Mouse (Mus musculus) midbrain, embryonic 12.5 days (tissue): ENCODE data around the gene Limk2. TPM values are rescaled to one million over a fixed set of nuclear protein-coding genes. Genes with fewer than 3 reads are reported as not detected.

ENCODE experiments used
- ATAC-seq: fragments of 200-750 bp; cut with Nextera tagmentation; 2 replicates; pipeline ENCODE4 v1.8.0; 2017; ENCODE audit warnings: low read depth, moderate TSS enrichment, moderate library complexity; ENCODE audit not compliant: low FRiP score
- H3K27ac ChIP-seq: fragments of 300-500 bp; sonication (generic); replicated peaks from 2 replicates; pipeline ENCODE4 v1.5.1; 2016; ENCODE audit warnings: mild to moderate bottlenecking
- H3K27me3 ChIP-seq: fragments of 300-500 bp; sonication (generic); 2 replicates; pipeline ENCODE4 v1.6.1; 2016; ENCODE audit warnings: mild to moderate bottlenecking
- H3K36me3 ChIP-seq: fragments of 300-500 bp; sonication (generic); 2 replicates; pipeline ENCODE4 v1.6.1; 2016
- H3K4me1 ChIP-seq: fragments of 300-500 bp; sonication (generic); 2 replicates; pipeline ENCODE4 v1.6.1; 2016
- H3K4me2 ChIP-seq: fragments of 300-500 bp; sonication (generic); replicated peaks from 2 replicates; pipeline ENCODE4 v1.6.1; 2016; ENCODE audit warnings: mild to moderate bottlenecking, moderate library complexity
- H3K4me3 ChIP-seq: fragments of 300-500 bp; sonication (generic); 2 replicates; pipeline ENCODE4 v1.5.1; 2016; ENCODE audit warnings: mild to moderate bottlenecking
- H3K9ac ChIP-seq: fragments of 300-500 bp; sonication (generic); replicated peaks from 2 replicates; pipeline ENCODE4 v1.6.1; 2016; ENCODE audit warnings: mild to moderate bottlenecking, moderate library complexity
- H3K9me3 ChIP-seq: fragments of 300-500 bp; sonication (generic); 2 replicates; pipeline ENCODE4 v1.6.1; 2016; ENCODE audit warnings: mild to moderate bottlenecking
- WGBS: fragments of 180-500 bp; shearing (Covaris S2); methylation state at CpG from one replicate; pipeline ENCODE4 v1.1.7; 2016; 5-methylcytosine and 5-hydroxymethylcytosine counted together
- polyA plus RNA-seq: library from polyadenylated mRNA; unstranded; fragments of >200 nt; fragmentation: Nextera tagmentation; extraction: Ambion mirVana; gene quantifications from 2 replicates; pipeline ENCODE4 v1.2.1, GENCODE M21; 2016

Gene Limk2
- 94.3 and 102 TPM in 2 replicates for polyA plus RNA-seq

DNA sequence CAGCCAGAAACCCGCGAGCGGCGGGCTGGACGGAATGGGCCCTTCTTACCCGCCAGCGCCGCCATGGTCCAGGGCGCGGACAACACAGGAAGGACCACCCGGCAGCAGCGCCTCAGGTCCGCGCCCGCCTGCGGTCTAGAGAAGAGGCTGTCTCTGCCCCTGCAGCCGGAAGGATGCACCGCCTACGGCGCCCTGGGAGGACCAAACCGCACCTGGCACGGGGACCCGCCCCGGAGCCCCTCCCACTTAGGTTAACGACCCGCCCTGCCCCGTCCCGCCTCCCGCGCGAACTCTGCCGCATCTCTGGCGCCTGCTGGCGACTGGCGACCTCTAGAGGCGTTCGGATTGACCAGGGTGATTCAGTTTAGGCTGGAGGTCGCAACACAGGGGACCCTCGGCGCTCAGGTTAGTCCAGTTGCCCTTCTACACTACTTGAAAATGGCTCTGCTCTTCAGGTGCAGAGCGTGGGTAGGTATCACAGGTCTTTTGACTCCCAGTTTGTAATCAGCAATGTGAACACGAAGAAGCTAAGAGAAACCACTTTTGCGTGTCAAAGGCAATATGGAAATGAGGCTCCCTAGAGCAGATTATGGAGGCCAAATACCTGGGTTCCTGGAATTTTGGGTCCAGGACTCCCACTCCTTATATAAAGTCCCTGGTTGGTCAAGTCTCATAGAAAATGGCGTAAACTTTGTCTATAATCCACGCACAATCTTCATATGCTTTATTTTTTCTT, at the start of gene Limk2:
Gene Limk2 (minus strand): TSS at position 193 of the 736 bp plus-strand sequence.
- peak within 1 kb of the TSS; percentile 70 for H3K4me3 ChIP-seq
- 4% methylated on average over 42 of the region's 45 CpGs for WGBS
- H3K9me3 ChIP-seq = no peaks in the 10 kb centered on the region
- H3K27ac ChIP-seq = peak within 1 kb of the TSS; percentile 54
- peak; percentile 96 for ATAC-seq
- H3K27me3 ChIP-seq = peaks cover 6% of the 10 kb centered on the region; the same call in 1 of the 2 replicates
- peak within 1 kb of the TSS; percentile 80 for H3K4me2 ChIP-seq
- H3K36me3 ChIP-seq = peaks cover 5% of the 10 kb centered on the region; the same call in 1 of the 2 replicates
- peak within 1 kb of the TSS; percentile 74 for H3K9ac ChIP-seq
- peaks cover 10% of the 10 kb centered on the region; the same call in 1 of the 2 replicates for H3K4me1 ChIP-seq

DNA sequence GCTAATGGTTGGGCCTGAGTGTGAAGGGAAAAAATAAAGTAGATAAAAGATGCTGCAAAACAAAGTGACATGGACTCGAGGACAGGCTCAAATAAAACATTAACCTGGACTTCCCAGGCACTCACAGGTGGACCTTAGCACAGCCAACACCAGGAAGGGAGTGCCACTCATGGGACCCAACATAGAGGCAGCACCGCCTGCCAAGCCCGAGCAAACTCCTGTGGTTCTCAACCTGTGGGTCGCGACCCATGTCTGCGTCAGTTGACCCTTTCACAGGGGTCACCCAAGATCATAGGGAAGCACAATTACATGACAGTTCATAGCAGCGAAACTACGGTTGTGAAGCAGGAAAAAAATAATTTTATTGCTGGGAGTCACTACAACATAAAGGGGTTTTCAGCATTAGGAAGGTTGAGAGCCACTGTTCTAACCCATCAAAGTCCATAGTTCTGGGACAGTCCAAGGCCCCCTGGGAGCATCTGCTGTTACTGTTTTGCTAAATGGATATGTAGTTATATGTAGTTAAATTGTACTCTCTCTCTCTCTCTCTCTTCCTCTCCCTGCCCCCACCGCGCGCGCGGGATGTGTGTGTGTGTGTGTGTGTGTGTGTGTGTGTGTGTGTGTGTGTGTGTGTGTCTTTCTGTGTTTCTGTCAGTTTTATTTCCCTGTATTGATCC, 49.6 kb upstream of the Limk2 start:
- no peaks in the 10 kb centered on the region for H3K27me3 ChIP-seq
- no peak for ATAC-seq
- H3K4me3 ChIP-seq = no peak overlapping the region
- no peak overlapping the region for H3K4me2 ChIP-seq
- H3K9me3 ChIP-seq = no peaks in the 10 kb centered on the region
- H3K4me1 ChIP-seq = peaks cover under 1% of the 10 kb centered on the region
- H3K27ac ChIP-seq = no peak overlapping the region
- no peaks in the 10 kb centered on the region for H3K36me3 ChIP-seq
- no peak overlapping the region for H3K9ac ChIP-seq
- WGBS = 84% methylated on average over 13 of the region's 13 CpGs

DNA sequence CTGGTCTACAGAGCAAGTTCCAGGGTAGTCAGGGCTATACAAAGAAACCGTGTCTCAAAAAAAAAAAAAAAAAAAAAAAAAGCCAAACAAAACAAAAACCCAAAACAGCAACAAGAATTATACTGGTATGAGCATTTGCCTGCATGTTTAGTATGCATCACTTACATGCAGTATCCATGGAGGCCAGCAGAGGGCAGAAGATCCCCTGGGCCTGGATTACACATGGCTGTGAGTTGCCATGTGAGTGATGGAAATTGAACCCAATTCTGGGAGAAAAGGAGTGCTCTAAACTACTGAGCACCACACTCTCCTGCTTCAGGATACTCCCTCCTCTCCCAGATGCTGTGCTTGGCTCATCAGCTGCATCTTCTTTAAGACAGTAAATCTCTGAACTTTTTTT, 47.4 kb upstream of the Limk2 start:
- Histone ChIP-seq H3K36me3 (no peaks in the 10 kb centered on the region), H3K4me3 (no peak overlapping the region), H3K27ac (no peak overlapping the region), H3K9ac (no peak overlapping the region), H3K4me2 (no peak overlapping the region), H3K4me1 (peaks cover 9% of the 10 kb centered on the region), H3K9me3 (no peaks in the 10 kb centered on the region), H3K27me3 (no peaks in the 10 kb centered on the region)
- ATAC-seq = no peak
- WGBS = 17% methylated on average over 1 of the region's 1 CpGs

- H3K27me3 ChIP-seq = no peaks in the 10 kb centered on the region
- no peak overlapping the region for H3K4me3 ChIP-seq
- ATAC-seq = no peak
- no peak overlapping the region for H3K4me2 ChIP-seq
- no peak overlapping the region for H3K27ac ChIP-seq
- H3K9ac ChIP-seq = no peak overlapping the region
- 96% methylated on average over 3 of the region's 3 CpGs for WGBS
- H3K36me3 ChIP-seq = no peaks in the 10 kb centered on the region
- peaks cover 19% of the 10 kb centered on the region for H3K4me1 ChIP-seq
- H3K9me3 ChIP-seq = no peaks in the 10 kb centered on the region
Observed at GRCm38 (mm10) chr11:3454506-3454905, 45.5 kb upstream of the Limk2 start.

DNA sequence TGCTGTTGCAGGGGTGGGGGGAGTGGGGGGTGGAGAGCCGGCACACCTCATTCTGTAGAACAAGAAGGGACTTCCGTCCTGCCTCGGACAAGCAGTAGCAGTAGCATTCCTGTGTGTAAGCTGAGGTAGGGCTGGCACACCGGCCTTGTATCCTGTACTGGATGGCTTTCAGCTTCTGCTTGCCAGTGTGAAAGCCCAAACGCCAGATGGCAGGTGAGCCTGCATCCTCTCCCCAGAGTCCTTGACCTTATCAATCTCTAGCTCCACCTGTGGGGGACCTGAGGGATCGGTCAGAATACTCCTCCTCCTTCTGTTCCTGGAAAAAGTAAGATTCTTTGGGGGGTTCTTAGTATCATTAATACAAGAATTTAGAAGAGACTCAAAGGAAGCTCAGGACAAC, 44.5 kb upstream of the Limk2 start:
- Histone ChIP-seq H3K27me3 (no peaks in the 10 kb centered on the region), H3K4me2 (peak overlapping the region; percentile 75), H3K4me3 (peak overlapping the region; percentile 12; the same call in 1 of the 2 replicates), H3K4me1 (peaks cover 19% of the 10 kb centered on the region), H3K9me3 (no peaks in the 10 kb centered on the region), H3K9ac (no peak overlapping the region; the same call in 1 of the 2 replicates), H3K27ac (no peak overlapping the region), H3K36me3 (no peaks in the 10 kb centered on the region)
- WGBS = 86% methylated on average over 6 of the region's 6 CpGs
- no peak for ATAC-seq

- Histone ChIP-seq H3K27ac (peak overlapping the region; percentile 86), H3K4me3 (peak overlapping the region; percentile 76), H3K9ac (peak overlapping the region; percentile 84), H3K27me3 (no peaks in the 10 kb centered on the region), H3K4me1 (peaks cover 19% of the 10 kb centered on the region), H3K4me2 (peak overlapping the region; percentile 75), H3K9me3 (no peaks in the 10 kb centered on the region), H3K36me3 (no peaks in the 10 kb centered on the region)
- ATAC-seq = peak; percentile 48
- WGBS = 1% methylated on average over 9 of the region's 9 CpGs
Observed at GRCm38 (mm10) chr11:3452769-3453168, 43.8 kb upstream of the Limk2 start.

DNA sequence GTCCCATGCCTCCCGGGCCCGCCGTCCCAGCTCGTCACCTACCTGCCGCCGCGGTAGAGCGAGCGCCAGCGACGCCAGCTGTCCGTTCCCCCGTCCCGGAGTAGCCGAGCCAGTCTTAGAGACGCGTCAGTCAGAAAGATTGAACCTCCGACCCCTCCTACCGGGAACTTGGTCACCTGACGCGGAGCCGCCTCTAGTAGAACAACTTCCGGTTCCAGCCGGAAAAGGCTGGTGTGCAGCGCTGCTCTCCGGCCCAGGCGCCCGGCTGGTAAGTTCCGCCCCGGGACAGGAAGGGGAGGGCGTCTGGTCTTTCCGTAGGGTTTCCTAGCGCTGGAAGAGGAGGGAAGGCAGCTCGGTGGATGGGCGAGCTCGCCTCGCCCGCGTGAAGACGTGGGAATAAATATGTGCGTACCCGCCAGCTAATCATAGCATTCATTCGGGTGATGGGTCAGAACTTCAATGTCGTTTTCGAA, 43.2 kb upstream of the Limk2 start, which contains the start of gene Rnf185:
Gene Rnf185 (minus strand): TSS at position 197 of the 473 bp plus-strand sequence.
- under 1% methylated on average over 45 of the region's 45 CpGs for WGBS

DNA sequence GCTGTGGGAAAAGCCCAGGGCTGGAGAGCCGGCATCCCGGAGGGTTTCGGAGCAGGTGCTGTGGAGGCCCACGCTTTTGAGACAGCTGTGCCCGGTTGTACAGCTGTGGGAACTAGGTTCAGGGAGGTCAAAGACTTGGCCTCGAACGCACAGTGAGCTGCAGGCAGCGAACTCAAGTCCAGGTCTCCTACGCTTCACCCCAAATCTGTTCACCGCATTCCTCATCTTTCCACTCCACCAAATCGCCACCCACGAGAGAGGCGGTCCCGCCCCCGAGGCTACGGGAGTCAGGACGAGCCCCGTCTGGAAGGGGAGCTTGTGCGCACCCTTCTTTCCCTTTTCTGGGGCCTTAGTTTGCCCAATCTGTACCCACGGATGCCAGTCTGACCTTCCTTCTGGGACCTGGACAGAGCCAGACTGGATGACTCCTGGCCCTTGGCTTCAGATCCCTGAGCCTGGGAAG, 42.7 kb upstream of the Limk2 start:
- Histone ChIP-seq H3K9ac (peak overlapping the region; percentile 84), H3K36me3 (no peaks in the 10 kb centered on the region), H3K4me1 (peaks cover 19% of the 10 kb centered on the region), H3K9me3 (no peaks in the 10 kb centered on the region), H3K27ac (peak overlapping the region; percentile 86), H3K27me3 (no peaks in the 10 kb centered on the region), H3K4me2 (peak overlapping the region; percentile 75), H3K4me3 (peak overlapping the region; percentile 76)
- no peak for ATAC-seq
- 1% methylated on average over 20 of the region's 20 CpGs for WGBS

More for the DNA sequence above, 43.2 kb upstream of the Limk2 start, which contains the start of gene Rnf185:
- Histone ChIP-seq H3K4me1 (peaks cover 19% of the 10 kb centered on the region), H3K9me3 (no peaks in the 10 kb centered on the region), H3K4me3 (peak within 1 kb of the TSS; percentile 76), H3K9ac (peak within 1 kb of the TSS; percentile 84), H3K27me3 (no peaks in the 10 kb centered on the region), H3K36me3 (no peaks in the 10 kb centered on the region), H3K4me2 (peak within 1 kb of the TSS; percentile 75), H3K27ac (peak within 1 kb of the TSS; percentile 86)
- peak; percentile 97 for ATAC-seq

GRCm38 (mm10) chr11:3444875-3445274, 35.9 kb upstream of the Limk2 start:
- Histone ChIP-seq H3K4me3 (no peak overlapping the region), H3K4me2 (no peak overlapping the region), H3K9ac (no peak overlapping the region), H3K27me3 (no peaks in the 10 kb centered on the region), H3K36me3 (no peaks in the 10 kb centered on the region), H3K4me1 (0 out of 2 replicates have a peak, but pooled peaks cover 2% of the 10 kb centered on the region), H3K27ac (no peak overlapping the region), H3K9me3 (no peaks in the 10 kb centered on the region)
- no peak for ATAC-seq
- 91% methylated on average over 8 of the region's 8 CpGs for WGBS

GRCm38 (mm10) chr11:3443091-3443490, 34.1 kb upstream of the Limk2 start:
- 95% methylated on average over 2 of the region's 2 CpGs for WGBS
- Histone ChIP-seq H3K9ac (no peak overlapping the region), H3K27me3 (no peaks in the 10 kb centered on the region), H3K27ac (no peak overlapping the region), H3K4me1 (0 out of 2 replicates have a peak, but pooled peaks cover 2% of the 10 kb centered on the region), H3K36me3 (no peaks in the 10 kb centered on the region), H3K9me3 (no peaks in the 10 kb centered on the region), H3K4me2 (no peak overlapping the region), H3K4me3 (no peak overlapping the region)
- ATAC-seq = no peak

- no peak overlapping the region for H3K9ac ChIP-seq
- no peak overlapping the region for H3K4me3 ChIP-seq
- no peaks in the 10 kb centered on the region for H3K9me3 ChIP-seq
- 84% methylated on average over 4 of the region's 4 CpGs for WGBS
- no peaks in the 10 kb centered on the region for H3K36me3 ChIP-seq
- no peak overlapping the region for H3K27ac ChIP-seq
- 0 out of 2 replicates have a peak, but pooled peaks cover 2% of the 10 kb centered on the region for H3K4me1 ChIP-seq
- ATAC-seq = no peak
- H3K27me3 ChIP-seq = no peaks in the 10 kb centered on the region
- H3K4me2 ChIP-seq = no peak overlapping the region
Observed at GRCm38 (mm10) chr11:3442677-3443076, 33.7 kb upstream of the Limk2 start.
